27 mouse cellular contexts compared by ENCODE assay signal in the genomic region with DNA sequence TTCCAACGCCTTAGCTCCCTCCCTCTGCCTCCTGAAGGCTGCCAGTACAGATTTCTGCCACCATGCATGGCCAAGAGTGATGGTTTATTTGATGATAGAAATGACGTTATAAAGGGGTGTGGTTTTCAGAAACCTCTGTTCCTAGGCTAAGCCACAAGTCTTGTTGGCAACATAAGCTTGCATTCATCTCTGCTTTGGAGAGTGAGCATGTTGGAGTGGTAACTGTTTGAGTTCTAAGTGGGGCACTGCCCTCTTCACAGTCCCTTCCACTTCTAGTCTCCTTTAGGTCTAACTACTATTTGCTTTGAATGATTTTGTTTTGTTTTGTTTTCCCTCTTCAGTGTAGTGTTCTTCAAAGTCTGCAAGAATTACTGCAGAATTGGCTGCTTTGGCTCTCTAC. TPM values are rescaled to one million over a fixed set of nuclear protein-coding genes. Genes with fewer than 3 reads are reported as not detected.
DNase-seq lines count a peak whose midpoint lies in the region; ATAC-seq and TF ChIP-seq lines count a peak whose summit lies in the region.
"Had no signal": no experiment of that assay in that cellular context is flagged by ENCODE, and none has a peak within 500 bp of the region (broad histone marks: within the 10 kb centered on the region; RNA-seq: fewer than 3 reads in every experiment).

No protein-coding gene starts in this region.

- WGBS in lung, adult 2 months, result 59% methylated on average over 2 of the region's 2 CpGs
- WGBS in hindbrain, embryonic 16.5 days, result 79% methylated on average over 2 of the region's 2 CpGs
- 82% methylated on average over 2 of the region's 2 CpGs for WGBS in neural tube, embryonic 15.5 days

- no peaks in the 10 kb centered on the region for H3K36me3 ChIP-seq in hindbrain, embryonic 16.5 days (ENCODE audit: control insufficient read depth, insufficient read depth, low read length)
- H3K36me3 ChIP-seq in neural tube, embryonic 15.5 days, result no peaks in the 10 kb centered on the region
- H3K36me3 ChIP-seq: hindbrain, embryonic 12.5 days; hindbrain, embryonic 15.5 days had no signal

- no peaks in the 10 kb centered on the region for H3K9me3 ChIP-seq in hindbrain, embryonic 16.5 days (ENCODE audit: control insufficient read depth, low read length)
- H3K9me3 ChIP-seq in neural tube, embryonic 15.5 days (replicated peaks), result no peaks in the 10 kb centered on the region
- H3K9me3 ChIP-seq: embryonic facial prominence, embryonic 10.5 days; embryonic facial prominence, embryonic 13.5 days; forebrain, embryonic 10.5 days; forebrain, embryonic 13.5 days; heart, embryonic 10.5 days; heart, embryonic 13.5 days; hindbrain, embryonic 12.5 days; hindbrain, embryonic 15.5 days had no signal

- TF ChIP-seq CTCF in lung, adult 2 months (IDR thresholded peaks at IDR 0.05; ENCODE audit: insufficient read depth, low read length), result no peak

- no peak overlapping the region for H3K9ac ChIP-seq in hindbrain, embryonic 16.5 days (ENCODE audit: low read depth, low read length)
- no peak overlapping the region for H3K9ac ChIP-seq in neural tube, embryonic 15.5 days (replicated peaks)
- H3K9ac ChIP-seq: embryonic facial prominence, embryonic 13.5 days; forebrain, embryonic 13.5 days; heart, embryonic 13.5 days; hindbrain, embryonic 12.5 days; hindbrain, embryonic 15.5 days had no signal

- H3K27ac ChIP-seq in hindbrain, embryonic 16.5 days (ENCODE audit: low read depth, low read length), result no peak overlapping the region
- no peak overlapping the region for H3K27ac ChIP-seq in neural tube, embryonic 15.5 days (replicated peaks)
- H3K27ac ChIP-seq: embryonic facial prominence, embryonic 10.5 days; embryonic facial prominence, embryonic 13.5 days; forebrain, embryonic 10.5 days; forebrain, embryonic 13.5 days; heart, embryonic 10.5 days; heart, embryonic 13.5 days; hindbrain, embryonic 12.5 days; hindbrain, embryonic 15.5 days had no signal

- no peak overlapping the region for H3K4me2 ChIP-seq in hindbrain, embryonic 16.5 days (ENCODE audit: low read length)
- no peak overlapping the region for H3K4me2 ChIP-seq in neural tube, embryonic 15.5 days
- H3K4me2 ChIP-seq: embryonic facial prominence, embryonic 13.5 days; forebrain, embryonic 13.5 days; heart, embryonic 13.5 days; hindbrain, embryonic 12.5 days; hindbrain, embryonic 15.5 days had no signal

- no peak for ATAC-seq in hindbrain, embryonic 16.5 days
- no peak for ATAC-seq in neural tube, embryonic 15.5 days (ENCODE audit: low FRiP score)
- ATAC-seq: CD4-positive, CD25-positive, alpha-beta regulatory T cell, adult 4 months; forebrain, embryonic 13.5 days; forebrain, embryonic 16.5 days had no signal

- no peaks in the 10 kb centered on the region for H3K27me3 ChIP-seq in hindbrain, embryonic 16.5 days (replicated peaks; ENCODE audit: control insufficient read depth, insufficient read depth, low read length)
- no peaks in the 10 kb centered on the region for H3K27me3 ChIP-seq in neural tube, embryonic 15.5 days (replicated peaks)
- H3K27me3 ChIP-seq: forebrain, embryonic 13.5 days; heart, embryonic 13.5 days; hindbrain, embryonic 15.5 days had no signal

- no peak overlapping the region for H3K4me3 ChIP-seq in lung, adult 2 months (replicated peaks; ENCODE audit: extremely low read depth, low read depth, low read length)
- H3K4me3 ChIP-seq in hindbrain, embryonic 16.5 days (ENCODE audit: low read length), result no peak overlapping the region
- no peak overlapping the region for H3K4me3 ChIP-seq in neural tube, embryonic 15.5 days (replicated peaks)
- H3K4me3 ChIP-seq: embryonic facial prominence, embryonic 10.5 days; embryonic facial prominence, embryonic 13.5 days; erythroblast, embryonic 14.5 days; forebrain, embryonic 10.5 days; forebrain, embryonic 13.5 days; heart, embryonic 10.5 days; heart, embryonic 13.5 days; hindbrain, embryonic 12.5 days; hindbrain, embryonic 15.5 days had no signal

- DNase-seq in fat pad, adult 2 months (ENCODE audit: extremely low read depth, low read depth, low spot score), result peak; percentile 4
- peak; percentile 12 for DNase-seq in lung, adult 2 months
- peak; percentile 40 for DNase-seq in lung, postnatal 25 days (ENCODE audit: low spot score)
- DNase-seq in right cerebral cortex, postnatal 14 days, result no peak
- DNase-seq: adrenal gland, adult 8-10 months; adrenal gland, postnatal 25 days; cerebellum, adult 11-12 months; cerebellum, adult 8-10 months; cerebellum, postnatal 10 days; cerebellum, postnatal 36 days; embryo, embryonic 11 days; gastrocnemius, postnatal 14 days; heart, adult 18-20 months; heart, postnatal 14 days had no signal

- TF ChIP-seq POLR2A in lung, adult 2 months (IDR thresholded peaks at IDR 0.05; ENCODE audit: borderline replicate concordance, extremely low read depth, low read depth, low read length), result no peak

- H3K4me1 ChIP-seq in lung, adult 2 months (ENCODE audit: control insufficient read depth, insufficient read depth, low read length), result no peaks in the 10 kb centered on the region
- H3K4me1 ChIP-seq in hindbrain, embryonic 16.5 days (ENCODE audit: control insufficient read depth, insufficient read depth, low read depth, low read length), result no peaks in the 10 kb centered on the region
- no peaks in the 10 kb centered on the region for H3K4me1 ChIP-seq in neural tube, embryonic 15.5 days
- H3K4me1 ChIP-seq: embryonic facial prominence, embryonic 10.5 days; embryonic facial prominence, embryonic 13.5 days; forebrain, embryonic 10.5 days; forebrain, embryonic 13.5 days; heart, embryonic 10.5 days; heart, embryonic 13.5 days; hindbrain, embryonic 12.5 days; hindbrain, embryonic 15.5 days had no signal

RNA-seq across cellular contexts. Expression of gene Cenpi, which starts 34.9 kb away (rescaled TPM):
- polyA plus RNA-seq in lung, adult 2 months (2012; rRNA removed), result 0.12 and 0.32 TPM in 2 replicates
- polyA plus RNA-seq in hindbrain, embryonic 16.5 days (2015; fragmentation: Nextera tagmentation; extraction: Ambion mirVana), result 6.9 and 7.7 TPM in 2 replicates
- polyA plus RNA-seq in neural tube, embryonic 15.5 days (2015; fragmentation: Nextera tagmentation; extraction: Ambion mirVana), result 5.9 and 11.3 TPM in 2 replicates

RNA-seq across cellular contexts. Expression of gene Tmem35a, which starts 47.7 kb away (rescaled TPM):
- polyA plus RNA-seq in lung, adult 2 months (2012; rRNA removed), result 1.1 and 1.6 TPM in 2 replicates
- 117 and 126 TPM in 2 replicates for polyA plus RNA-seq in hindbrain, embryonic 16.5 days (2015; fragmentation: Nextera tagmentation; extraction: Ambion mirVana)
- 104 and 132 TPM in 2 replicates for polyA plus RNA-seq in neural tube, embryonic 15.5 days (2015; fragmentation: Nextera tagmentation; extraction: Ambion mirVana)
- polyA plus RNA-seq: erythroblast, embryonic 14.5 days had no signal

Comparison
In these comparisons a context has a peak if more than half of its experiments do, and no peak if none do; other contexts are left out.
1. RNA of gene Tmem35a, which starts 47.7 kb away (polyA plus RNA-seq): 104 to 132 TPM in neural tube, embryonic 15.5 days and 117 to 126 TPM in hindbrain, embryonic 16.5 days; 1.1 to 1.6 TPM in lung, adult 2 months; every median in the first group is over 10 times any median in the second.